Mouse (Mus musculus) E14TG2a.4 (cell line): ENCODE results near the gene Olfr1124.

Experiments used
- CTCF ChIP-seq: conservative IDR thresholded peaks from 2 replicates; pipeline ENCODE4 v1.5.1; 2014; ENCODE audit warnings: low read length
- NANOG ChIP-seq: IDR thresholded peaks from 2 replicates; pipeline ENCODE4 v1.6.1; 2014; ENCODE audit warnings: borderline replicate concordance, low read length, mixed read lengths

- TF ChIP-seq CTCF (peak; percentile 10; the same call in 1 of the 2 replicates), NANOG (no peak)
Observed at GRCm38 (mm10) chr2:87437731-87438130, 7.7 kb downstream of the Olfr1124 start.
